Mouse (Mus musculus): Measurements from ENCODE around the gene 9130213A22Rik.

9130213A22Rik gene

GRCm38 (mm10) chr11:69074776-69075069 lies 47.7 kb downstream of the 9130213A22Rik start:
- DNase-seq (ENCODE audit: low spot score), result no peak

GRCm38 (mm10) chr11:69073951-69074775 lies 48.2 kb downstream of the 9130213A22Rik start:
- no peak for DNase-seq (ENCODE audit: low spot score)

- DNase-seq (ENCODE audit: low spot score), result peak; percentile 65
Measured at GRCm38 (mm10) chr11:69073065-69073888, 49.1 kb downstream of the 9130213A22Rik start.

- no peak for DNase-seq (ENCODE audit: low spot score)
Measured at GRCm38 (mm10) chr11:69072666-69073064, 49.7 kb downstream of the 9130213A22Rik start.

- no peak for DNase-seq (ENCODE audit: low spot score)
Measured at GRCm38 (mm10) chr11:69072234-69072633, 50.2 kb downstream of the 9130213A22Rik start.

DNA sequence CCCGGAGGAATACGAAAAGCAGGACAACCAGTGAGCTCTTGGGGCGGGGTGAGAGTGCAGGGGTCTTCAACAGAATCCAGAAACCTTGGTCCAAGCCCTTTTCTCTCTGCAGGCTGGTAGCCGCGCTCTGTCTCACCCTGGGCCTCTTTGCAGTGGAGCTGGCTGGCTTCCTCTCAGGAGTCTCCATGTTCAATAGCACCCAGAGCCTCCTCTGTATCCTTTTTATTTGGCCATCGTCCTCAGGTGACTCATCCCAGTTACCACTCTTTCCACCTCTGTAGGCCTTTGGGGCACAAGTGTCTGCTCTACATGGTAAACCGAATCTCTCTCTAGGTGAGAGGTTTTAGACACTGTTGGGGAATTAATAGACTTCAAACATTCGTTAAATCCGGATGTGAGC lies 51.1 kb downstream of the 9130213A22Rik start:
- no peak for DNase-seq (ENCODE audit: low spot score)

DNA sequence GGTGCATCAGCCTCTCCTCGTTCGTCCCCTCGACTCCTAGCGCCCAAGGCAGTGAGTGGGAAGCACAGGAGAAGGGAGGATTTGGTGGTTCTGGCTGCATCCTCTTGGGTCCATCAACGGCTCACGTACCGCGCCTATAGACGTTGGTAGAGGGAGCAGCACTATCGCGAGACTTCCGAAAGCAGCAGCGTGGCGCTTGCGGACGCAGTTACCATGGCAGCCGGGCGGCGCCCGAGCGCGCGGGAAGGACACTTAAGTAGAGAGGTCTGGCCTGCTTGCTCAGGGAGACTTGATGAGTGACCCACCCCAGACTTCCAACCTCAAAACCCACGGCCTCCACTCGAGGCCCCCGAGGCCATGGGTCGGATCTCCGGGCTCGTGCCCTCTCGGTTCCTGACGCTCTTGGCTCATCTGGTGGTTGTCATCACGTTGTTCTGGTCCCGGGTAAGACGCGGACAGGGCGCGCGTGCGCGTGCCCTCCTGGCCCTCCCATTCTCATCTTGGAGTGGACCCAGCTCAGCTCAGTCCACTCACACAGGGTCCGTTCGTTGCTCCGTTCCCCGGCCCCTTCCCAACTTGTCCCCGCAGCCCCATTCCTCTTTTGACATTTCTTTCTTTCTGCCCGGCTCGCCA lies 51.7 kb downstream of the 9130213A22Rik start, which contains the start of gene Tmem107:
Tmem107 (plus strand) TSS at position 217 of the 633 bp plus-strand sequence.
- DNase-seq (ENCODE audit: low spot score), result peak; percentile 94

- DNase-seq (ENCODE audit: low spot score), result no peak
Measured at GRCm38 (mm10) chr11:69070093-69070492, 52.3 kb downstream of the 9130213A22Rik start.

Measured in urinary bladder, postnatal 25 days (tissue).